Mouse (Mus musculus) heart, adult 2 months (tissue): ENCODE measurements around the gene Usp49.

Experiments used
- CTCF ChIP-seq: fragments of 200-600 bp; IDR thresholded peaks from 2 replicates; pipeline ENCODE4 v1.8.1; 2022; ENCODE audit warnings: antibody characterized with exemption, mild to moderate bottlenecking, moderate library complexity
- EP300 ChIP-seq: fragments of 200-500 bp; IDR thresholded peaks from 2 replicates; pipeline ENCODE4 v1.6.1; 2011; ENCODE audit warnings: low read depth, low read length, control low read depth; ENCODE audit not compliant: insufficient read depth

- TF ChIP-seq CTCF (no peak), EP300 (no peak)
These were observed 27.4 kb downstream of the Usp49 start for GRCm38 (mm10) chr17:47657901-47658300.
